Mouse (Mus musculus): ENCODE measurements around the gene Fdx1l. TPM values are rescaled to one million over a fixed set of nuclear protein-coding genes. Genes with fewer than 3 reads are reported as not detected.
A peak's percentile ranks its signal among the peaks of the same experiment; 100 is the strongest.

Fdx1l gene
- polyA plus RNA-seq, 1 experiment from 2014 or later, result 52.4 TPM

DNA sequence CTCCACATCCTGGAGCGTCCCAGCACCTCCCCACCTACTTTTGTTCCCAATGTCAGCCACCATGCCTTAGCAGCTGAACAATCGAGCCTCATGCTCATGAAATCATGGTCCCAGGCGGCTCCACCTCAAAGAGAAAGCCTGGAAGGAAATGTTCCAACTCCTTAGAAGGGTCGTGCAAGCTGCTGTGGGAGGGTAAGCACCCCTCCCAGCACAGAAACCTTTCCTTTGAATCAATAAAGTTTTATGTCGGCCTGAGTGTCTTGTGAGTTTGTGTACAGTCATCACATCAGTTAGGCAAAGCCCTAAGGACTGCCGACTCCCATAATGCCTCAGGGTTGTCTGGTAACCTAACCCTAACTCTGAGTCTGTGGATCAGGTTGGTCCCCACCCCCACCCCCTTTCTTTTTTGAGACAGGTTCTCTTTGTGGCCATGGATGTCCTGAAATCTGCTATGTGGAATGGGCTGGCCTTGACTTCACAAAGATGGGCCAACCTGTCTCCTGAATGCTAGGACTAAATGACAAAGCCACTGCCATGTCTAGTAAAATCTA lies 44.8 kb downstream of the Fdx1l start:
- Histone ChIP-seq H3K9ac (replicated peaks) (no peak overlapping the region; the same call in 1 of the 2 replicates), H3K27ac (no peak overlapping the region), H3K4me1 (replicated peaks) (peaks cover 44% of the 10 kb centered on the region), H3K27me3 (peaks cover 75% of the 10 kb centered on the region), H3K4me3 (replicated peaks) (no peak overlapping the region), H3K4me2 (no peak overlapping the region), H3K36me3 (no peaks in the 10 kb centered on the region), H3K9me3 (no peaks in the 10 kb centered on the region)
- WGBS, result 65% methylated on average over 6 of the region's 6 CpGs
- no peak for ATAC-seq (ENCODE audit: insufficient number of reproducible peaks, insufficient read depth, low FRiP score, low TSS enrichment, low read depth)

DNA sequence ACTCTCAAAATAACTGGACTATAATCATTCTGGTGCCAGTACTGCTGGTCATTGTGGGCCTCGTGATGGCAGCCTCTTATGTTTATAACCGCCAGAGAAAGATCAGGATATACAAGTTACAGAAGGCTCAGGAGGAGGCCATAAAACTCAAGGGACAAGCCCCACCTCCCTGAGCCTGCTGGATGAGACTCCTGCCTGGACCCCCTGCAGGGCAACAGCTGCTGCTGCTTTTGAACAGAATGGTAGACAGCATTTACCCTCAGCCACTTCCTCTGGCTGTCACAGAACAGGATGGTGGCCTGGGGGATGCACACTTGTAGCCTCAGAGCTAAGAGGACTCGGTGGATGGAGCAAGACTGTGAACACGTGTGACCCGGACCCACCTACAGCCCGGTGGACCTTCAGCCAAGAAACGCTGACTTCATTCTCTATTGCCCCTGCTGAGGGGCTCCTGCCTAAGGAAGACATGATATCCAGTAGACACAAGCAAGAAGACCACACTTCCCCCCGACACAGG lies 45.6 kb downstream of the Fdx1l start:
- H3K27me3 ChIP-seq, result peaks cover 67% of the 10 kb centered on the region

DNA sequence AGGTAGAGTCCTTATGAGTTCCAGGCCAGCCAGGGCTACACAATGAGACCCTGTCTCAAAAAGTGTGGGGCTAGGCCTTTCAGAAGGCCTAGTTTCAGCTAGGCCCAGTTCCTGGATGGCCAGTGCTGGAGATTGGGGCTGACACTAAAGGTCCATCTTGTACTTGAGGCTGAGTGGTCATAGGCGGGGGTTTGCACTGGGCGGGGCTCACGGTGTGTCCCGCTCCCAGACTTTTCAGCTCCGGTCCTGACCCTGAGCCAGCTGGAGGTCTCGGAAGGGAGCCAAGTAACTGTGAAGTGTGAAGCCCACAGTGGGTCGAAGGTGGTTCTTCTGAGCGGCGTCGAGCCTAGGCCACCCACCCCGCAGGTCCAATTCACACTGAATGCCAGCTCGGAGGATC lies 46.6 kb downstream of the Fdx1l start:
- no peak overlapping the region for H3K4me3 ChIP-seq (replicated peaks)
- peaks cover 57% of the 10 kb centered on the region for H3K27me3 ChIP-seq
- H3K9ac ChIP-seq (replicated peaks), result no peak overlapping the region
- 77% methylated on average over 12 of the region's 12 CpGs for WGBS
- peaks cover 27% of the 10 kb centered on the region for H3K4me1 ChIP-seq (replicated peaks)
- no peaks in the 10 kb centered on the region for H3K9me3 ChIP-seq
- ATAC-seq (ENCODE audit: insufficient number of reproducible peaks, insufficient read depth, low FRiP score, low TSS enrichment, low read depth), result no peak
- H3K36me3 ChIP-seq, result no peaks in the 10 kb centered on the region
- H3K4me2 ChIP-seq, result no peak overlapping the region
- H3K27ac ChIP-seq, result no peak overlapping the region

More for the DNA sequence above, 45.6 kb downstream of the Fdx1l start:
- peaks cover 36% of the 10 kb centered on the region for H3K4me1 ChIP-seq (replicated peaks)
- H3K27ac ChIP-seq, result no peak overlapping the region
- H3K36me3 ChIP-seq, result no peaks in the 10 kb centered on the region
- no peak overlapping the region for H3K4me3 ChIP-seq (replicated peaks)
- 0 out of 2 replicates have a peak overlapping the region, but pooled peaks have one; percentile 12 for H3K9ac ChIP-seq (replicated peaks)
- H3K4me2 ChIP-seq, result no peak overlapping the region
- ATAC-seq (ENCODE audit: insufficient number of reproducible peaks, insufficient read depth, low FRiP score, low TSS enrichment, low read depth), result no peak
- H3K9me3 ChIP-seq, result no peaks in the 10 kb centered on the region
- 39% methylated on average over 8 of the region's 8 CpGs for WGBS

DNA sequence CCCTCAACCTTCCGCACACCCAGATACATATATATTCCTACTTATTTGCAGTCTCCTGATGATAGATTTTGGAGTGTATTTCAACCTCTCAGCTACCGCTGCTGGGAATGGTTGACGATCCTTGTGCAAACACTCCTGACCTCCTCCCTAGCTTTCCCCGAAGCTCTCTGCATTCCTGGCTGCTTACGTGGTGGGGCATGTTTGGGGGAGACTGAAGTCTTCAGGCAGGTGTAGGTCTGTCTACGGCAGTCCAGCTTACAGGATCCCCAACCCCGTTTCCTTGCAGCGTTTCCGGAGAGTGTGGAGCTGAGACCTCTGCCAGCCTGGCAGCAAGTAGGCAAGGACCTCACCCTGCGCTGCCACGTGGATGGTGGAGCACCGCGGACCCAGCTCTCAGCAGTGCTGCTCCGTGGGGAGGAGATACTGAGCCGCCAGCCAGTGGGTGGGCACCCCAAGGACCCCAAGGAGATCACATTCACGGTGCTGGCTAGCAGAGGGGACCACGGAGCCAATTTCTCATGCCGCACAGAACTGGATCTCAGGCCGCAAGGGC lies 48.1 kb downstream of the Fdx1l start:
- peaks cover 22% of the 10 kb centered on the region for H3K4me1 ChIP-seq (replicated peaks)
- no peak overlapping the region for H3K4me2 ChIP-seq
- no peak for ATAC-seq (ENCODE audit: insufficient number of reproducible peaks, insufficient read depth, low FRiP score, low TSS enrichment, low read depth)
- no peaks in the 10 kb centered on the region for H3K9me3 ChIP-seq
- H3K36me3 ChIP-seq, result no peaks in the 10 kb centered on the region
- no peak overlapping the region for H3K4me3 ChIP-seq (replicated peaks)
- no peak overlapping the region for H3K27ac ChIP-seq
- no peak overlapping the region for H3K9ac ChIP-seq (replicated peaks)
- 74% methylated on average over 19 of the region's 19 CpGs for WGBS
- H3K27me3 ChIP-seq, result peaks cover 43% of the 10 kb centered on the region

DNA sequence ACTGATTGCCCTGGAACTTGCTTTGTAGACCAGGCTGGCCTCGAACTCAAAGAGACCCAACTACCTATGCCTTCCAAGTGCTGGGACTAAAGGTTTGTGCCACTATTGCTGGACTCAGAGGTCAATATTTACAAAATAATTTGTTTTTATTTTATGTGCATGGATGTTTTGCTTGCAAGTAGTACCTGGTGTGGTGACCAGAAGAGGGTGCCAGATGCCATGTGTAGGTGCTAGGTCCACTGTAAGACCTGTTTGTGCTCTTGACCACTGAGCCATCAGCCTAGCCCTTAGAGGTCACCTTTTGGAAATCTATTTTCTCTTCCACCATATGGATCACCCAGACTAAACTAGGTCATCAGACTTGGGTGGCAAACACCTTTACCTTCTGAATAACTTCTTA lies 50.7 kb downstream of the Fdx1l start:
- Histone ChIP-seq H3K27me3 (peaks cover 27% of the 10 kb centered on the region), H3K4me1 (replicated peaks) (peaks cover 5% of the 10 kb centered on the region), H3K9me3 (no peaks in the 10 kb centered on the region), H3K27ac (no peak overlapping the region), H3K36me3 (no peaks in the 10 kb centered on the region), H3K4me2 (no peak overlapping the region), H3K9ac (replicated peaks) (no peak overlapping the region), H3K4me3 (replicated peaks) (no peak overlapping the region)
- no peak for ATAC-seq (ENCODE audit: insufficient number of reproducible peaks, insufficient read depth, low FRiP score, low TSS enrichment, low read depth)
- 71% methylated on average over 1 of the region's 1 CpGs for WGBS

DNA sequence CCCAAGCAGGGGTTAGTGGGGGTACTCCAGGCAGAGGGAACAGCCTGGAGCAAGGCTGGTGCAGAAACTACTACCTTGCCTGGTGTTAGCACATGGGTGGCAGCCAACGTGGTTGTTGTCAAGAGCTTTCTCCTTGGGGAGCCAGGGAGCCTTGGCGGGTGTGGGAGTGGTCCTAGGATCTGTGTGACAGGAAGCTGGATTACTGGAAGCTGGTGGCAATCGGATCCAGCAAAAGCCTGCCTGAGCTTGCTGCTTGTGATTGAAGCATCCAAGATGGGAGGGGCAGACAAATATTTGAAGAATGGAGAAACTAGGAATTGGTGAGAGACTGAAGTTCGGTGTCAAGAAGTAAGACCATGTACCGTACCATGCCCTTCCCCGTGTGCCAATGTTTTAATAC lies 51.1 kb downstream of the Fdx1l start:
- Histone ChIP-seq H3K27ac (no peak overlapping the region), H3K4me1 (replicated peaks) (0 out of 2 replicates have a peak, but pooled peaks cover under 1% of the 10 kb centered on the region)
- WGBS, result 55% methylated on average over 6 of the region's 6 CpGs

DNA sequence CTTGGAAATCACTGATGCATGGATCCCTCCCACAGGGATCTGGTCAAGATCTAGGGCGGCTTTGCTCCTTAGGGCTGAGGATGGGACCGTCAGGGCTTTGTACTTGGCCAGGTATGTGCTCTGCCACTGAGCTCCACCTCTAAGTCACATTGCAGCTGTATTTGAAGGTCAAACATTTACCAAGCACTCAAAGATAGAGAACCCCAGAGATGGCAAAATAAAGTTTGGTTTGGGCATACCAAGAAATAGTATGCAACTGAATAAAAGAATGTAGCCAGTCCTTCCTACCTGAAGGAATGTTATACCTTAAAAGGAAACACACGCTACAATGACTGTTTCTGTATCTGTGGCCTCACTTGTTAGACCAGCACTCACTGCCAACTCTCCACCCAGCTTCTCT lies 52.1 kb downstream of the Fdx1l start:
- Histone ChIP-seq H3K4me2 (no peak overlapping the region), H3K27ac (no peak overlapping the region), H3K4me1 (replicated peaks) (no peaks in the 10 kb centered on the region), H3K36me3 (no peaks in the 10 kb centered on the region), H3K27me3 (peaks cover 32% of the 10 kb centered on the region), H3K9me3 (no peaks in the 10 kb centered on the region), H3K9ac (replicated peaks) (no peak overlapping the region), H3K4me3 (replicated peaks) (no peak overlapping the region)
- 85% methylated on average over 3 of the region's 3 CpGs for WGBS
- no peak for ATAC-seq (ENCODE audit: insufficient number of reproducible peaks, insufficient read depth, low FRiP score, low TSS enrichment, low read depth)

More for the DNA sequence above, 51.1 kb downstream of the Fdx1l start:
- Histone ChIP-seq H3K27me3 (peaks cover 31% of the 10 kb centered on the region), H3K4me2 (no peak overlapping the region), H3K9ac (replicated peaks) (no peak overlapping the region), H3K9me3 (no peaks in the 10 kb centered on the region), H3K36me3 (no peaks in the 10 kb centered on the region), H3K4me3 (replicated peaks) (no peak overlapping the region)
- no peak for ATAC-seq (ENCODE audit: insufficient number of reproducible peaks, insufficient read depth, low FRiP score, low TSS enrichment, low read depth)

DNA sequence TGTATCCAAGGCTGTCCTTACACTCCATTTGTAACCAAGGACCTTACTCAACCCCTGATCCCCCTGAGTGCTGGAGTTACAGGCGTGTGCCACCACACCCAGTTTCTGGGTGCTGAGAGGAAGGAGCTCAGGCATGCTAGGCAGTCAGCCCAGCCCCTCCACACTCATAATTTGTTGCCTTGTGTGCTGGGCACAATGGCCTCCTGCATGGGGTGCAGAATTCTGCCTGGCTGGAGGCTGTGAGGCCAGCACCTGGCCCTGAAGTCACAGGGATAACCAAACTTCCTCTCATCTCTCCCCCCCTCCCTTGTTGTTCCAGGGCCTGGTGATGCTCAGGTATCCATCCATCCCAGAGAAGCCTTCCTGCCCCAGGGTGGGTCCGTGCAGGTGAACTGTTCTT lies 54.8 kb downstream of the Fdx1l start:
- Histone ChIP-seq H3K27me3 (peaks cover 51% of the 10 kb centered on the region), H3K4me3 (replicated peaks) (no peak overlapping the region), H3K9me3 (no peaks in the 10 kb centered on the region), H3K9ac (replicated peaks) (no peak overlapping the region), H3K4me1 (replicated peaks) (peaks cover 11% of the 10 kb centered on the region), H3K36me3 (no peaks in the 10 kb centered on the region), H3K27ac (no peak overlapping the region), H3K4me2 (no peak overlapping the region)
- ATAC-seq (ENCODE audit: insufficient number of reproducible peaks, insufficient read depth, low FRiP score, low TSS enrichment, low read depth), result no peak
- 63% methylated on average over 2 of the region's 2 CpGs for WGBS

MicroRNAs within 50 kb of the gene (microRNA counts, 519-probe panel; counts per million panel counts)
- microRNA mmu-miR-1900, result 5,920 counts per million, percentile 68 among the panel's probes with 10 or more counts

Small RNA genes within 50 kb of the gene (microRNA-seq; reads per million reads assigned to microRNA genes)
- not detected for gene Mir1900
- not detected for gene Mir7082

Other genes starting within 250 kb of the Fdx1l start
- gene A230050P20Rik, start 205.0 kb downstream of the Fdx1l start, polyA plus RNA-seq (2016; fragmentation: Nextera tagmentation; extraction: Ambion mirVana), result 3.1 TPM in 2 replicates
- 2.2 and 2.3 TPM in 2 replicates for gene Angptl6, start 193.9 kb downstream of the Fdx1l start, polyA plus RNA-seq (2016; fragmentation: Nextera tagmentation; extraction: Ambion mirVana)
- 78.9 and 82.1 TPM in 2 replicates for gene Ppan, start 185.4 kb downstream of the Fdx1l start, polyA plus RNA-seq (2016; fragmentation: Nextera tagmentation; extraction: Ambion mirVana)
- gene Eif3g, start 175.0 kb downstream of the Fdx1l start, polyA plus RNA-seq (2016; fragmentation: Nextera tagmentation; extraction: Ambion mirVana), result 328 and 335 TPM in 2 replicates
- gene Dnmt1, start 113.7 kb downstream of the Fdx1l start, polyA plus RNA-seq (2016; fragmentation: Nextera tagmentation; extraction: Ambion mirVana), result 135 and 144 TPM in 2 replicates
- 52.9 and 53.4 TPM in 2 replicates for gene S1pr2, start 96.8 kb downstream of the Fdx1l start, polyA plus RNA-seq (2016; fragmentation: Nextera tagmentation; extraction: Ambion mirVana)
- gene Mrpl4, start 70.9 kb downstream of the Fdx1l start, polyA plus RNA-seq (2016; fragmentation: Nextera tagmentation; extraction: Ambion mirVana), result 134 and 135 TPM in 2 replicates
- gene Icam1, start 57.6 kb downstream of the Fdx1l start, polyA plus RNA-seq (2016; fragmentation: Nextera tagmentation; extraction: Ambion mirVana), result 8.8 and 8.9 TPM in 2 replicates
- gene Icam4, start 44.2 kb downstream of the Fdx1l start, polyA plus RNA-seq (2016; fragmentation: Nextera tagmentation; extraction: Ambion mirVana), result 1.9 and 2.5 TPM in 2 replicates
- gene Icam5, start 41.5 kb downstream of the Fdx1l start, polyA plus RNA-seq (2016; fragmentation: Nextera tagmentation; extraction: Ambion mirVana), result 0.22 TPM in 1 of 2 replicates, not detected in the other
- 0.68 and 1.5 TPM in 2 replicates for gene Zglp1, start 6.5 kb downstream of the Fdx1l start, polyA plus RNA-seq (2016; fragmentation: Nextera tagmentation; extraction: Ambion mirVana)
- 1.2 and 1.3 TPM in 2 replicates for gene Gm49373, start 518 bp downstream of the Fdx1l start, polyA plus RNA-seq (2016; fragmentation: Nextera tagmentation; extraction: Ambion mirVana)
- gene Gm38431, start 18.4 kb upstream of the Fdx1l start, polyA plus RNA-seq (2016; fragmentation: Nextera tagmentation; extraction: Ambion mirVana), result 2.8 and 4.2 TPM in 2 replicates
- gene Raver1, start 18.4 kb upstream of the Fdx1l start, polyA plus RNA-seq (2016; fragmentation: Nextera tagmentation; extraction: Ambion mirVana), result 60.8 and 77.0 TPM in 2 replicates
- 15.0 and 16.1 TPM in 2 replicates for gene Tyk2, start 57.6 kb upstream of the Fdx1l start, polyA plus RNA-seq (2016; fragmentation: Nextera tagmentation; extraction: Ambion mirVana)
- 338 and 357 TPM in 2 replicates for gene Cdc37, start 76.4 kb upstream of the Fdx1l start, polyA plus RNA-seq (2016; fragmentation: Nextera tagmentation; extraction: Ambion mirVana)
- 4.8 and 5.6 TPM in 2 replicates for gene Pde4a, start 92.1 kb upstream of the Fdx1l start, polyA plus RNA-seq (2016; fragmentation: Nextera tagmentation; extraction: Ambion mirVana)
- gene Keap1, start 165.7 kb upstream of the Fdx1l start, polyA plus RNA-seq (2016; fragmentation: Nextera tagmentation; extraction: Ambion mirVana), result 64.7 and 65.2 TPM in 2 replicates
- 0.31 and 0.63 TPM in 2 replicates for gene S1pr5, start 174.8 kb upstream of the Fdx1l start, polyA plus RNA-seq (2016; fragmentation: Nextera tagmentation; extraction: Ambion mirVana)
- gene Atg4d, start 191.7 kb upstream of the Fdx1l start, polyA plus RNA-seq (2016; fragmentation: Nextera tagmentation; extraction: Ambion mirVana), result 29.8 and 34.9 TPM in 2 replicates
- 18.1 and 22.2 TPM in 2 replicates for gene Kri1, start 214.4 kb upstream of the Fdx1l start, polyA plus RNA-seq (2016; fragmentation: Nextera tagmentation; extraction: Ambion mirVana)
- 46.1 and 46.9 TPM in 2 replicates for gene Cdkn2d, start 217.8 kb upstream of the Fdx1l start, polyA plus RNA-seq (2016; fragmentation: Nextera tagmentation; extraction: Ambion mirVana)
- 9.0 and 9.5 TPM in 2 replicates for gene Ap1m2, start 238.7 kb upstream of the Fdx1l start, polyA plus RNA-seq (2016; fragmentation: Nextera tagmentation; extraction: Ambion mirVana)
- gene Slc44a2, start 247.1 kb upstream of the Fdx1l start, polyA plus RNA-seq (2016; fragmentation: Nextera tagmentation; extraction: Ambion mirVana), result 103 and 110 TPM in 2 replicates